Mouse (Mus musculus) large intestine, adult 2 months (tissue): ENCODE measurements around the gene Nr2c2. TPM values are rescaled to one million over a fixed set of nuclear protein-coding genes. Genes with fewer than 3 reads are reported as not detected.

Source experiments
- DNase-seq: peaks from one replicate; pipeline ENCODE4 v3.0.0-alpha.2; 2012; ENCODE audit warnings: low read depth, low spot score
- WGBS: fragments of 180-500 bp; shearing (Covaris S2); methylation state at CpG from one replicate; pipeline ENCODE4 v1.1.7; 2018; 5-methylcytosine and 5-hydroxymethylcytosine counted together
- polyA plus RNA-seq: library from polyadenylated mRNA; depleted of rRNA; stranded (reverse); fragments of >200 nt; gene quantifications from 2 replicates; pipeline ENCODE4 v1.2.3, GENCODE M21; 2012

The Nr2c2 gene
- polyA plus RNA-seq, 1 experiment = 9.2 TPM

DNA sequence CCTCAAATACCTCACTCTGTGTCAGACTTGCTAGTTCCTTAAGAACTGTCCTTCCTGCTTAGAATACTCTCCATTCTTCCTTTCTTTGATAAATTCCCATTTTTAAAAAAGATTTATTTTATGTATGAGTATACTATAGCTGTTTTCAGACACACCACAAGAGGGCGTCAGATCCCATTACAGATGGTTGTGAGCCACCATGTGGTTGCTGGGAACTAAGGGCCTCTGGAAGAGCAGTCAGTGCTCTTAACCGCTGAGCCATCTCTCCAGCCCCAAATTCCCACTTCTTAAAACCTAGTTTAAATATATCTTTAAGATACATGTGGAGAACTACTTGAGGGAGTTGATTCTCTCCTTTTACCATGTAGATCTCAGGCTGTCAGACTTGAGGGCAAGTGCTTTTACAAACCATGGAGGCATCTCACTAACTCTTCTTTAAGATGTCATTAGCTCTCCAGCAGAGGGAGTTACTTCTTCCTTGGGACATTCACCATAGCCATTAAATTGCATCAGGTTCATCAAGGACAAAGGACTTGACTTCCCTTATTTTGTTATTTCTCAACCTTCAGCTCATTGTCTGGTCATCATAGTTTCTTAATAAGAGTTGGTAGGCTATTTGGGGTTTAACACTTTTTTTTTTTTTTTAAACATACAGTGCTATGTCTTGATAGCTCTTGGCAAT lies 9.6 kb downstream of the Nr2c2 start:
- 80% methylated on average over 2 of the region's 2 CpGs for WGBS
- no peak for DNase-seq

- no peak for DNase-seq
These were observed 33.4 kb downstream of the Nr2c2 start for GRCm38 (mm10) chr6:92124547-92124946.

DNA sequence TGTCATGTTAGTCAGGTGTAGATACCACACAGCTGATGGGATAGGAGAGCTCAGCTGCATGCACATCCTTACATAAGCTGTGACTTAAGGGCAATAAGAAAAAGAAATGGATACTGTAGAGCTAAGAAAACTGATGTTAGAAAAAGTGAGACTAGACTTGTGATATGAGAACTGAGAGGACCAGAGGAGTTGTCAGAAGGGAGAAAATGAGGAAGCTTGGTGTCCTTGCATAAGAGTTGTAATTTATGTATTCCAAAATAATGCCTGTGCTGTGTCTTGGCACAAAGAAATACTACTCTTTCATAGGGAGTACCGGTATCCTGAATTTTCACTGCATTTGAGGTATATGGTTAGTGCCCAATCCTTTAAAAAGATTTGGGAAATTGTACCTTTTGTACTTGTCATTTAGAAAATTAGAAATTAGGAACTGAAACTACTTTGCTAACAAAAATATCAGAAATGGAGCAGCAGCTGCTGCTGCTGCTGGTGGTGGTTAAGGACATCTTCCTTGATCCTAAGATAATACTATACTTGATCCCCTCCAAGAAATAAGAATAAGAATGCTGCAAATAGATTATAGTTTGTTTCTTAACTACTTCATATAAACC lies 35.8 kb downstream of the Nr2c2 start:
- WGBS = 91% methylated on average over 1 of the region's 1 CpGs
- DNase-seq = no peak

GRCm38 (mm10) chr6:92131456-92131855 lies 40.3 kb downstream of the Nr2c2 start:
- no peak for DNase-seq
- WGBS = 90% methylated on average over 1 of the region's 1 CpGs

DNA sequence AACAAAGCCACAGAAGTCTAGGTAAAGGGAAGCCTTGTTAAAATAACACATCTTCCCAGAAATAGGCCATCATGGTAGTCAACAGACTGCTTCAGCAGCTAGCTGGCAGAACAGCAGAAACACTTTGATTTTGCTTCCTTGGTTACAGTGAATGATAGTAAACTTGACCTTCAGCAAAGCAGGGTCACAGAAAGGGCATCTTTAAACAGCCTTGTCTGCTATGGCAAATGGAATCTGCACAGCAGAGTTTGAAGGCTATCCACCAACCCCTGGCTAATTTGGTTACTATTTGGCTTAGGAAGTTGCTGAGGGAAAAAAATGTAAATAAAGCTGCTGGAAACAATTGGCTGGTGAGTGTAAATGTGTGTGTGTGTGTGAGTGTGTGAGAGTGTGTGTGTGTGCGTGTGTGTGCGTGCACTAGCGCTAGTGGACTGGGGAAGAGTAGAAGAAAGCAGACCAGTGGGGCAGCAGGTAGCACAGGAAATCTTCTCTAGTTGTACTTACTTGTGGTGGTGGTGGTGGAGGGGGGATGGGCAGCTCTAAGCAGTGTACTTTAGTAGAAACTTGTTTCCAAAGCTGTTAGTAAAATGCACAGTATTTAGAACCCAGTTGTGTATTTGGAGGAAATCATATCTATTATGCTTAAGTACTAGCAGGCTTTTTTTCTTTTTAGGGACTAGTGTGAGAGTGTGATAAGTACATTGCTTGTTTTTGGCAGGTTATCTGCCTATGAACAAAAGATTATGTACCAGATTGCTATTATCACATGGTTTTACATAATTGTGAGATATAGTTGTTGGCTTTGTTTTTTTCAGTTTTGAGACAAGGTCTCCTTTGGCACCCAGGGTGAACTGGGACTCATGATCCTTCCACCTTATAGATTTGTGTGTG lies 41.1 kb downstream of the Nr2c2 start:
- 63% methylated on average over 3 of the region's 3 CpGs for WGBS

GRCm38 (mm10) chr6:92133617-92134016 lies 42.4 kb downstream of the Nr2c2 start:
- DNase-seq = no peak
- 86% methylated on average over 2 of the region's 2 CpGs for WGBS

More for the DNA sequence above, 41.1 kb downstream of the Nr2c2 start:
- DNase-seq = no peak

DNA sequence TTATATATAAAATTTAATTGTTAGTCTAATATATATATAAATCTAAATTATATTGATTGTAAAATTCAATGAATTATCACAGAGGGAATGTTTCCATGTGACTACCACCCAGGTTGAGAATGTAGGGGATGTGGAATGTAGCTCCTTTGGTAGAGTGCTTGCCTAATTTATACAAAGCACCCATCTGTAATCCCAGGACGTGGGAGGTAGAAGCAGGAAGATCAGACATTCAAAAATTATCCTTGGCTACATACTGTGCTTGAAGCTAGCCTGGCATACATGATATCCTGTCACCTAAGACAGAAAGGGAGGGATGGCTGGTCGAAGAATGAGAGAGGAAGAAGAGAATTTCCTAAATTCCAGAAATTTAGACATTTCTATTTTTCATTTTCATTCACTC lies 45.2 kb downstream of the Nr2c2 start:
- WGBS = 67% methylated on average over 2 of the region's 2 CpGs
- no peak for DNase-seq

GRCm38 (mm10) chr6:92145881-92146280 lies 54.7 kb downstream of the Nr2c2 start:
- 96% methylated on average over 4 of the region's 4 CpGs for WGBS
- no peak for DNase-seq

DNA sequence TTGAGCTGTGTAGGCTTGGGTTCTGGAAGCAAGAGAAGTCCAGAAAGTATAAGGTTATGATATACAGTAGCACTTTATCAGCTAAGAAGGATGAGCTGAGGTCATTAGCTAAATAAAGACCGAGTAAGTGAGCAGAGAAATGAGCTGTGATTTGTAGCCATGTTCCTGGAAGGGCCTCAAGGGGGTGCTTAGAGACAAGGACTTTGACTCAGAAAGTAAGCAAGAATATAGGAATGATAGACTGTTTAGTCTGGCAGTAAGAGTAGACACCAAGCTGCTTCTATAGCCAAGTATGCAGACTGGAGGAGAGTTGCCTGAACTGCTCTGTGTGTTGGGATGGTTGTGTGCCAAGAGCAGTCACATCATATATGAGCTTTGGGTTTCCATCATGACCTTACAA lies 62.6 kb downstream of the Nr2c2 start:
- DNase-seq = no peak
- WGBS = 72% methylated on average over 1 of the region's 1 CpGs

DNA sequence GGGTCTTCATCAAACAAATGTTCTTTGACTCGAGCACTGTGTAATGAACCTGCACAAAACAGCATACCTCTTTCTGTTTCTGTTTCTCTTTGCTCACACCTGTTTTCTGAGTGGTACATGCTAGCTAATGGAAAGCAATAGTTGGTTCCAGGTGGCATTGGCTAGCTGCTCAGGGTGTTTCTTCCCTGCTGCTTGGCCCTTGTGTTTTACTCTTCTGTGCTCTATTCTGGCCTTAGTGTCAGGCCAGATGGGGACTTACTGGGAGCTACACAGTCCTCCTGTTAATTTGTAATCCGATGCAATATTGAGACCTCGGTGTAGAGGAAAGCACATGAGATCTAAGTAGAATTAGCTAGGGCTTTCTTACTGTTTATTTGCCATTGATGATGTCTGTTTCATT lies 67.6 kb downstream of the Nr2c2 start:
- DNase-seq = no peak
- WGBS = 83% methylated on average over 3 of the region's 3 CpGs

- WGBS = 76% methylated on average over 1 of the region's 1 CpGs
These were observed 71.5 kb downstream of the Nr2c2 start for GRCm38 (mm10) chr6:92162724-92163123.

GRCm38 (mm10) chr6:92176450-92176849 lies 85.3 kb downstream of the Nr2c2 start:
- 94% methylated on average over 1 of the region's 1 CpGs for WGBS

More at GRCm38 (mm10) chr6:92162724-92163123, 71.5 kb downstream of the Nr2c2 start:
- DNase-seq = no peak

DNA sequence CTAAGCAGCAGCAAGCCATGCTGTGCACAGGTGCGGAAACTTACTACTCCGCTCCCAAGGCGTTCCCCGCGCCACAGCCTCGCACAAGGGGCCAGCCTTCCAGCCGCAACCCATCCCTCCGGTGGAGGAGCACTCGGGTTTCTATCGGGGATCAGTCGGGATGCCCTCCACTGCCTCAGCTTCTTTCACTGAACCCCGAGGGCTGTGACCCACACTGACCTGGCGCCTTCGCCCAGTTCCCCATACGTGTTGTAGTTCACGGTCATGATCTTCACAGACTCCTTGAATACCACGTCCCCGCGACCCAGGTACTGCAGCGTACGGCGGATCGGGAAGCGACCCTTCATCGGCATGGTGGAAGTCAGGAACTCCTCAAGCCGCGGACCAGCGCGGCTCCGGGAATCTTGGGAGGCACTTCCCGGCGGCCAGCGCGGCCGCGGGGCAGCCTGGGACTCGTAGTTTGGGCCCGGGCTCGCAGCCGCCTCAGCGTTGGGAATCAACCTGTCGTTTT lies 92.5 kb downstream of the Nr2c2 start, which contains the start of gene Mrps25:
Mrps25 (minus strand) TSS at position 413 of the 511 bp plus-strand sequence.
- under 1% methylated on average over 42 of the region's 42 CpGs for WGBS
- peak; percentile 43 for DNase-seq

More at GRCm38 (mm10) chr6:92176450-92176849, 85.3 kb downstream of the Nr2c2 start:
- no peak for DNase-seq

GRCm38 (mm10) chr6:92184178-92184577 lies 93.0 kb downstream of the Nr2c2 start:
- 6% methylated on average over 10 of the region's 10 CpGs for WGBS
- no peak for DNase-seq

GRCm38 (mm10) chr6:92199414-92199813 lies 108.2 kb downstream of the Nr2c2 start:
- WGBS = 79% methylated on average over 8 of the region's 8 CpGs
- DNase-seq = no peak

GRCm38 (mm10) chr6:92214055-92214772 lies 123.0 kb downstream of the Nr2c2 start:
- no peak for DNase-seq
- WGBS = under 1% methylated on average over 48 of the region's 48 CpGs

DNA sequence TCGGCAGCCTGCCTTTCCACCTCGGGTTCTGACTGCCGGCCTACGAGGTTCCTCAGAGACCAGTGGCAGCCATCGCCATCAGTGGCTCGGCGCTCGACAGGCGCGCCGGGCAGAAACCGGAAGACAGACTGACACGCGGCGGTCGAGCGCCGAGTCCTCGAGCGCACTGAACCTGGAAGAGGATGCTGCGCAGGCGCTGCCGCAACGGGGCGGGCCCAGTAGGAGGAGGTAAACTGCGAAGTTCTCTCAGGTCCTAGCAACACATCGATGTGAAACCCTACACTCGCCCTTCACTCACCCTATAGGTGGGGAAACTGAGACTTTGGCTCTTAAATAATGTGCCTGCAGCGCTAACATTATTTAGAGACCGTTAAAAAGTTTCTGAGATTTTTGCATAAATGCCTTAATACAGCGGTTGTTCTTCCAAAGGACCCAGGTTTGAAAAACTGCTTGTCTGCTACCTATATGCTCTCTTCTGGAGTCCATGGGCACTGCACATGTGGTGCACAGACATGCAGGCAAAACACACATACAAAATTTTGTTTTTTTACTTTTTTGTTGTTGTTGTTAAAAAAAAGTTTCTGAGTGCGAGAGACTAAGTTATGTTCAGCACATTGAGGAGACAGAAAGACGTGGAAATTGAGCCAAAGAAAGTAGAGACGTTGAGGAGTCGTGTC lies 123.7 kb downstream of the Nr2c2 start, which contains the start of gene Rbsn:
Rbsn (minus strand) TSS at position 153 of the 677 bp plus-strand sequence.
- 9% methylated on average over 35 of the region's 35 CpGs for WGBS
- DNase-seq = peak; percentile 78

DNA sequence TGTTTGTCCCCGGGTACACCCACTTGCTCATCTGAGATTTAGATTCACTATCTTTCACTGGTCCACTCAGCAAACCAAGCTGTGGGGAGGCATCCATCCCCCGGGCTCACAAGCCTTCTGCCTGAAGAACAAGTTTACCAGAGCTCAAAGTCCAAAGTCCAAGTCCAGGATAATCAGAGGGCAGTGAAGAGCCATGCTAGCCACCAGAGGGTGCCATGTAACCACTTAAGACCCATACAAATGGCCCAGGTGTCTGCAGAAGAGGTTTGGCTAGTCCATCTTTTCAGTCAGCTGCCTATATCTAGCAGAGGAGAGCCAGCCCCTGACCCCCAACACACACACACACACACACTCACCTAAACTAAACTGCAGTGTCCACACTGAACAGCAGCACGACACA lies 128.3 kb downstream of the Nr2c2 start:
- 36% methylated on average over 3 of the region's 3 CpGs for WGBS
- peak; percentile 80 for DNase-seq

GRCm38 (mm10) chr6:92221604-92222003 lies 130.4 kb downstream of the Nr2c2 start:
- no peak for DNase-seq
- WGBS = 61% methylated on average over 6 of the region's 6 CpGs
